9 mouse cellular contexts compared by ENCODE assay signal in the genomic region with DNA sequence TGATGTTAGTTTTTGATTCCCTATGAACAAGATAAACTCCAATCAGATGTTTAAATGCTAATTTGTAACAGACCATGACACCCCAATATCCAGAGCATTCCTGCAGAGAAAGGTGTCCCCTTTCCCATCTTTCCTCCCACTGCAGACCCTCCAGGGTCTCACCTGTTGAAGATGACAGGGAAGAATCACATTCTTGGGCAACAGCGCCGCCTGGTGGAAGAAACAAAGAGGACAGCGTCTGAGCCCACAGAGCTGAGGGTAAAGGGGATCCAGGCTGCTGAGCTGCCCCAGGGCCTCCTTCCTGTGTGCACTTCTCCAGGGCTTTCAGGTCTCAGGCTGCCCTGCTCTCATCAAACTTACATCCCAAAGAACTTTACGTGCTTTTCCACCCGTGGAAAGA. TPM values are rescaled to one million over a fixed set of nuclear protein-coding genes. Genes with fewer than 3 reads are reported as not detected.
DNase-seq lines count a peak whose midpoint lies in the region; ATAC-seq lines count a peak whose summit lies in the region.
"Had no signal": no experiment of that assay in that cellular context is flagged by ENCODE, and none has a peak within 500 bp of the region (broad histone marks: within the 10 kb centered on the region; RNA-seq: fewer than 3 reads in every experiment).

No protein-coding gene starts in this region.

- H3K4me2 ChIP-seq in midbrain, embryonic 16.5 days (ENCODE audit: low read length): no peak overlapping the region

- WGBS in midbrain, embryonic 10.5 days: 7% methylated on average over 5 of the region's 5 CpGs
- WGBS in midbrain, embryonic 16.5 days: 0% methylated on average over 5 of the region's 5 CpGs

- ATAC-seq in midbrain, embryonic 16.5 days: no peak
- ATAC-seq in monocyte, adult 5-6 weeks (replicated peaks; ENCODE audit: insufficient number of reproducible peaks, low FRiP score, low TSS enrichment, poor library complexity, severe bottlenecking): no peak

- H3K9ac ChIP-seq in midbrain, embryonic 16.5 days (ENCODE audit: low read depth, low read length): no peak overlapping the region

- H3K4me3 ChIP-seq in midbrain, embryonic 10.5 days: no peak overlapping the region; the same call in 1 of the 2 replicates
- no peak overlapping the region for H3K4me3 ChIP-seq in midbrain, embryonic 16.5 days (ENCODE audit: low read depth, low read length)
- H3K4me3 ChIP-seq: megakaryocyte, embryonic 14.5 days had no signal

- peaks cover 19% of the 10 kb centered on the region for H3K4me1 ChIP-seq in midbrain, embryonic 10.5 days
- H3K4me1 ChIP-seq in midbrain, embryonic 16.5 days (ENCODE audit: control insufficient read depth, insufficient read depth, low read length): peaks cover 4% of the 10 kb centered on the region; the same call in 1 of the 2 replicates

- H3K27me3 ChIP-seq in midbrain, embryonic 10.5 days (ENCODE audit: low read depth, poor library complexity, severe bottlenecking): peaks cover 41% of the 10 kb centered on the region
- peaks cover 13% of the 10 kb centered on the region; the same call in 1 of the 2 replicates for H3K27me3 ChIP-seq in midbrain, embryonic 16.5 days (ENCODE audit: control insufficient read depth, insufficient read depth, low read depth, low read length)

- no peaks in the 10 kb centered on the region for H3K9me3 ChIP-seq in midbrain, embryonic 10.5 days (replicated peaks)
- H3K9me3 ChIP-seq in midbrain, embryonic 16.5 days (replicated peaks; ENCODE audit: control insufficient read depth, low read length, poor library complexity, severe bottlenecking): no peaks in the 10 kb centered on the region

- H3K27ac ChIP-seq in midbrain, embryonic 10.5 days (replicated peaks): no peak overlapping the region
- H3K27ac ChIP-seq in midbrain, embryonic 16.5 days (ENCODE audit: low read length): no peak overlapping the region

- H3K36me3 ChIP-seq in midbrain, embryonic 10.5 days: no peaks in the 10 kb centered on the region
- H3K36me3 ChIP-seq in midbrain, embryonic 16.5 days (ENCODE audit: control insufficient read depth, insufficient read depth, low read length): no peaks in the 10 kb centered on the region

- peak; percentile 23 to 66 for DNase-seq in heart, adult 18-20 months
- DNase-seq in heart, adult 11 months: no peak
- DNase-seq in midbrain, embryonic 10.5 days (ENCODE audit: low spot score): peak; percentile 56
- DNase-seq in ZHBTc4 (ENCODE audit: low read depth, low spot score): peak; percentile 77
- peak; percentile 82 for DNase-seq in naive thymus-derived CD4-positive, alpha-beta T cell, adult 2 months (ENCODE audit: low read depth)
- DNase-seq in left cerebral cortex, adult 11 months (ENCODE audit: low spot score): no peak

RNA-seq across cellular contexts. Expression of gene H2-K1, which starts 3.3 kb away (rescaled TPM):
- 100 to 1,000 TPM; 204 to 337 TPM for total RNA-seq in heart, adult 18-20 months (2021)
- 45.7 and 50.3 TPM in 2 replicates for polyA plus RNA-seq in midbrain, embryonic 10.5 days (2016; fragmentation: Nextera tagmentation; extraction: Ambion mirVana)
- polyA plus RNA-seq in midbrain, embryonic 16.5 days (2015; fragmentation: Nextera tagmentation; extraction: Ambion mirVana): 11.0 and 13.1 TPM in 2 replicates
- 3,712 to 3,894 TPM (median 3,837 TPM) in 3 replicates for total RNA-seq in monocyte, adult 5-6 weeks (2017)

RNA-seq across cellular contexts. Expression of gene Ring1, which starts 21.1 kb away (rescaled TPM):
- total RNA-seq in heart, adult 18-20 months (2021): 10 to 100 TPM; 13.2 to 16.9 TPM
- polyA plus RNA-seq in midbrain, embryonic 10.5 days (2016; fragmentation: Nextera tagmentation; extraction: Ambion mirVana): 13.8 and 15.3 TPM in 2 replicates
- 17.9 and 18.2 TPM in 2 replicates for polyA plus RNA-seq in midbrain, embryonic 16.5 days (2015; fragmentation: Nextera tagmentation; extraction: Ambion mirVana)
- 10.9 to 15.5 TPM (median 15.1 TPM) in 3 replicates for total RNA-seq in monocyte, adult 5-6 weeks (2017)

RNA-seq across cellular contexts. Expression of gene H2-Ke6, which starts 24.4 kb away (rescaled TPM):
- 100 to 1,000 TPM; 131 to 137 TPM for total RNA-seq in heart, adult 18-20 months (2021)
- 120 and 128 TPM in 2 replicates for polyA plus RNA-seq in midbrain, embryonic 10.5 days (2016; fragmentation: Nextera tagmentation; extraction: Ambion mirVana)
- polyA plus RNA-seq in midbrain, embryonic 16.5 days (2015; fragmentation: Nextera tagmentation; extraction: Ambion mirVana): 60.1 and 61.3 TPM in 2 replicates
- 77.7 to 117 TPM (median 111 TPM) in 3 replicates for total RNA-seq in monocyte, adult 5-6 weeks (2017)

RNA-seq across cellular contexts. Expression of gene Slc39a7, which starts 28.1 kb away (rescaled TPM):
- 10 to 100 TPM; 66.3 to 67.0 TPM for total RNA-seq in heart, adult 18-20 months (2021)
- polyA plus RNA-seq in midbrain, embryonic 10.5 days (2016; fragmentation: Nextera tagmentation; extraction: Ambion mirVana): 221 and 227 TPM in 2 replicates
- polyA plus RNA-seq in midbrain, embryonic 16.5 days (2015; fragmentation: Nextera tagmentation; extraction: Ambion mirVana): 163 and 175 TPM in 2 replicates
- 105 to 116 TPM (median 115 TPM) in 3 replicates for total RNA-seq in monocyte, adult 5-6 weeks (2017)

RNA-seq across cellular contexts. Expression of gene Rxrb, which starts 28.2 kb away (rescaled TPM):
- 10 to 100 TPM; 42.3 to 45.4 TPM for total RNA-seq in heart, adult 18-20 months (2021)
- polyA plus RNA-seq in midbrain, embryonic 10.5 days (2016; fragmentation: Nextera tagmentation; extraction: Ambion mirVana): 54.0 and 56.9 TPM in 2 replicates
- 54.0 and 55.9 TPM in 2 replicates for polyA plus RNA-seq in midbrain, embryonic 16.5 days (2015; fragmentation: Nextera tagmentation; extraction: Ambion mirVana)
- total RNA-seq in monocyte, adult 5-6 weeks (2017): 34.6 to 41.0 TPM (median 40.7 TPM) in 3 replicates

Comparison
In these comparisons a context has a peak if more than half of its experiments do, and no peak if none do; other contexts are left out.
1. DNase-seq: peak in heart, adult 18-20 months (2 of 2), midbrain, embryonic 10.5 days (single experiment), ZHBTc4 (single experiment) and naive thymus-derived CD4-positive, alpha-beta T cell, adult 2 months (single experiment); none in heart, adult 11 months (single experiment) and left cerebral cortex, adult 11 months (single experiment).
2. RNA of gene H2-K1, which starts 3.3 kb away (total RNA-seq): 3,712 to 3,894 TPM in monocyte, adult 5-6 weeks; 204 to 337 TPM in heart, adult 18-20 months; every median in the first group is over 10 times any median in the second.